Mouse (Mus musculus) embryonic fibroblast, embryonic 13.5 days (primary cell): ENCODE data around the gene Cep295nl.

ENCODE experiments used
- CTCF ChIP-seq: IDR thresholded peaks from 2 replicates; pipeline ENCODE4 v1.5.1; 2011; ENCODE audit warnings: mild to moderate bottlenecking, control low read depth, low read length, moderate library complexity, borderline replicate concordance; ENCODE audit not compliant: insufficient read depth
- POLR2A ChIP-seq: IDR thresholded peaks from 2 replicates; pipeline ENCODE4 v1.6.1; 2011; ENCODE audit warnings: low read depth, mild to moderate bottlenecking, control low read depth, low read length, moderate library complexity

- no peak for TF ChIP-seq CTCF
- no peak for TF ChIP-seq POLR2A
Observed at GRCm38 (mm10) chr11:118321971-118322370, 20.3 kb downstream of the Cep295nl start.
